Mouse (Mus musculus) hindbrain, postnatal 0 days (tissue): ENCODE data around the gene Plch1. TPM values are rescaled to one million over a fixed set of nuclear protein-coding genes. Genes with fewer than 3 reads are reported as not detected.

Experiments
- ATAC-seq: fragments of 200-750 bp; cut with Nextera tagmentation; 2 replicates; pipeline ENCODE4 v1.8.0; 2017; ENCODE audit warnings: mild to moderate bottlenecking, moderate TSS enrichment, moderate library complexity
- DNase-seq: peaks from one replicate; pipeline ENCODE4 v3.0.0-alpha.2; 2015; ENCODE audit warnings: low spot score
- H3K27ac ChIP-seq: fragments of 300-500 bp; sonication (generic); 2 replicates; pipeline ENCODE4 v1.5.1; 2014; ENCODE audit warnings: mild to moderate bottlenecking
- H3K27me3 ChIP-seq: fragments of 300-500 bp; sonication (generic); 2 replicates; pipeline ENCODE4 v1.6.1; 2014; ENCODE audit warnings: low read length, mixed read lengths; ENCODE audit not compliant: insufficient read depth
- H3K36me3 ChIP-seq: fragments of 300-500 bp; sonication (generic); 2 replicates; pipeline ENCODE4 v1.6.1; 2014; ENCODE audit warnings: low read length, mixed read lengths; ENCODE audit not compliant: insufficient read depth
- H3K4me1 ChIP-seq: fragments of 300-500 bp; sonication (generic); 2 replicates; pipeline ENCODE4 v1.6.1; 2014; ENCODE audit warnings: antibody characterized with exemption, low read length, mixed read lengths; ENCODE audit not compliant: insufficient read depth
- H3K4me2 ChIP-seq: fragments of 300-500 bp; sonication (generic); 2 replicates; pipeline ENCODE4 v1.6.1; 2014; ENCODE audit warnings: low read depth, mild to moderate bottlenecking, low read length, moderate library complexity, mixed read lengths
- H3K4me3 ChIP-seq: fragments of 300-500 bp; sonication (generic); 2 replicates; pipeline ENCODE4 v1.5.1; 2014; ENCODE audit warnings: low read length
- H3K9ac ChIP-seq: fragments of 300-500 bp; sonication (generic); replicated peaks from 2 replicates; pipeline ENCODE4 v1.6.1; 2014; ENCODE audit warnings: mild to moderate bottlenecking, low read length, moderate library complexity, mixed read lengths
- H3K9me3 ChIP-seq: fragments of 300-500 bp; sonication (generic); 2 replicates; pipeline ENCODE4 v1.6.1; 2016; ENCODE audit warnings: low read length, mixed read lengths
- CTCF ChIP-seq: IDR thresholded peaks from 2 replicates; pipeline ENCODE4 v1.5.1; 2016; ENCODE audit warnings: antibody characterized with exemption, control low read depth, low read depth
- WGBS: fragments of 180-500 bp; shearing (Covaris S2); extraction: QIAGEN DNeasy Blood & Tissue Kit; methylation state at CpG from one replicate; pipeline ENCODE4 v1.1.7; 2014; 5-methylcytosine and 5-hydroxymethylcytosine counted together
- polyA plus RNA-seq: library from polyadenylated mRNA; unstranded; fragments of >200 nt; fragmentation: Nextera tagmentation; extraction: Ambion mirVana; gene quantifications from 2 replicates; pipeline ENCODE4 v1.2.1, GENCODE M21; 2015
- total RNA-seq: library from RNA; depleted of rRNA; stranded (reverse); fragments of >200 nt; gene quantifications from 2 replicates; pipeline ENCODE4 v1.2.3, GENCODE M21; 2014; rRNA removed

Plch1 gene
- total RNA-seq (10.7 and 11.7 TPM in 2 replicates), polyA plus RNA-seq (3.7 and 4.1 TPM in 2 replicates)

DNA sequence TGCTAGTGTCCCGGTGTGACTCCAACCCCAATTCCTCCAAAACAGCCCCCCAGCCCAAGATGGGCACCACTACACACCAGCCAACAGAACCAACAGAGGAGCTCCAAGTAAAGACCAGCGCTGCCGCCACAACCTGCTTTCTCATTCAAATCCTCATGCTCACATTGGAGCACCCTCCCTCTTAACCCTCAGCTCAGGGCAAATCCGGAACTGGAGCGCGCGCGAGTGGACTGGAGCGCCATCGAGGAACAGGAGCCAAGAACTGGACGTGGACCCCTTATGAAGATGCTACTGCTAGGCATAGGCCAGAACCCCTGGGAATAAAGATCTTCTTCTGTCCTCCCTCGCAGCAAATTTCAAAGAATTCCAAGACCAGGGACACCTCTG lies at the start of gene Plch1:
Gene Plch1, minus strand, starts transcription at position 164 of the 387 bp plus-strand sequence.
- H3K27me3 ChIP-seq = no peaks in the 10 kb centered on the region
- 0 out of 2 replicates have a peak, but pooled peaks cover 6% of the 10 kb centered on the region for H3K4me1 ChIP-seq
- no peaks in the 10 kb centered on the region for H3K9me3 ChIP-seq
- peak; percentile 86 for DNase-seq
- peak within 1 kb of the TSS; percentile 85 for H3K4me3 ChIP-seq
- ATAC-seq = peak; percentile 86
- under 1% methylated on average over 12 of the region's 12 CpGs for WGBS
- no peaks in the 10 kb centered on the region for H3K36me3 ChIP-seq
- no peak for TF ChIP-seq CTCF
- peak within 1 kb of the TSS; percentile 67 for H3K9ac ChIP-seq
- H3K4me2 ChIP-seq = peak within 1 kb of the TSS; percentile 98
- peak within 1 kb of the TSS; percentile 77 for H3K27ac ChIP-seq

DNA sequence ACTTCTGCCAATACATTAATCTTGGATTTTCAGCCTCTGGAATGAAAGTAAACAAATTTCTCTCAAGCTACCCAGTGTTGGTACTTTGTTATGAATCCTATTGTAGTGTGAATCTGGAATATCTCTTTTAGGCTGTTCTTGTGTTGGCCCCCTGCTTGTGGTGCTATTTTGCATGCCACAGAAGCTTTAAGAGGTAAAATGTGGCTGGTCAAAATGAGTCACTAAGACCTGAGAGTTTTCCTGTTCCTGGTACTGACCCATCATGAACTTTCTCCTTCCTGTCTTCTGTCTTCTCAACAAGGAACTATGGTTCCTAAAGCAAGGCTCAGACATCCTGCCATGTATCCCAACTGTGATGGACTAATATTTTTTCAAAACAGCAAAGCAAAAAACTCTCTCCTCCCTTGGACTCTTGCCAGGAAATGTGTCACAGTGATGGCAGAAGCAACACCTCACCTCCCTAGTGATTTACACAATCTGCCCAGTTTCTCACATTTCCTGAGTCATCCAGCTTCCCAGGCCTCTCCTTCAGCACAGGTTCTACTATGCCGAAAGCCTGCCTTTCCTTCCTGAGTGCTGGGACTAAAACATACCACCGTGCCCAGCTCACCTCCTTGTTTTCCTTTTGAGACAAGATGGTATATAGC lies 42.1 kb upstream of the Plch1 start:
- no peak overlapping the region for H3K9ac ChIP-seq
- no peak overlapping the region for H3K4me2 ChIP-seq
- H3K9me3 ChIP-seq = no peaks in the 10 kb centered on the region
- 83% methylated on average over 2 of the region's 2 CpGs for WGBS
- no peaks in the 10 kb centered on the region for H3K4me1 ChIP-seq
- DNase-seq = peak; percentile 28
- H3K27ac ChIP-seq = no peak overlapping the region
- no peak overlapping the region for H3K4me3 ChIP-seq
- H3K36me3 ChIP-seq = no peaks in the 10 kb centered on the region
- TF ChIP-seq CTCF = no peak
- ATAC-seq = no peak
- no peaks in the 10 kb centered on the region for H3K27me3 ChIP-seq

DNA sequence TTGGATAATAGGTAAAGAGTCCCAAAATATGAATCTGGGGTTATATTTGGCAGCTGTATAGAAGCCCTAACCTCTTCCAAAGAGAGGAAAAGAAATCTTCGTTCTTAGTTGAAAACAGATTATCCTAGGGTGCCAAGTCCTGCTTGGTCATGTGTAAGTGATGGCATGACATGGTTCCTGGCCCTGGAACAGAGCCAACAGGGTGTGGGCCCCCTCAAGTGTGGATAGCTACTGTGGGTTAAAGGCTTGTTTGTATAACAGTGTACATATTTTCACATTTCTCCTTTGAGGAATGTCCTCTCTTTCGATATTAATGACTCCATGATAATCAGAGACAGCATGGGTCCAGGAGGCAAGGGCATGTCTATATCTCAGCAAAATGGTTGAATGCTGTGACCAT lies 39.7 kb upstream of the Plch1 start:
- Histone ChIP-seq H3K27me3 (no peaks in the 10 kb centered on the region), H3K36me3 (no peaks in the 10 kb centered on the region), H3K4me2 (no peak overlapping the region), H3K4me3 (no peak overlapping the region), H3K9me3 (no peaks in the 10 kb centered on the region), H3K4me1 (no peaks in the 10 kb centered on the region), H3K27ac (no peak overlapping the region), H3K9ac (no peak overlapping the region)
- no peak for TF ChIP-seq CTCF
- ATAC-seq (no peak), DNase-seq (no peak)
- 60% methylated on average over 2 of the region's 2 CpGs for WGBS

DNA sequence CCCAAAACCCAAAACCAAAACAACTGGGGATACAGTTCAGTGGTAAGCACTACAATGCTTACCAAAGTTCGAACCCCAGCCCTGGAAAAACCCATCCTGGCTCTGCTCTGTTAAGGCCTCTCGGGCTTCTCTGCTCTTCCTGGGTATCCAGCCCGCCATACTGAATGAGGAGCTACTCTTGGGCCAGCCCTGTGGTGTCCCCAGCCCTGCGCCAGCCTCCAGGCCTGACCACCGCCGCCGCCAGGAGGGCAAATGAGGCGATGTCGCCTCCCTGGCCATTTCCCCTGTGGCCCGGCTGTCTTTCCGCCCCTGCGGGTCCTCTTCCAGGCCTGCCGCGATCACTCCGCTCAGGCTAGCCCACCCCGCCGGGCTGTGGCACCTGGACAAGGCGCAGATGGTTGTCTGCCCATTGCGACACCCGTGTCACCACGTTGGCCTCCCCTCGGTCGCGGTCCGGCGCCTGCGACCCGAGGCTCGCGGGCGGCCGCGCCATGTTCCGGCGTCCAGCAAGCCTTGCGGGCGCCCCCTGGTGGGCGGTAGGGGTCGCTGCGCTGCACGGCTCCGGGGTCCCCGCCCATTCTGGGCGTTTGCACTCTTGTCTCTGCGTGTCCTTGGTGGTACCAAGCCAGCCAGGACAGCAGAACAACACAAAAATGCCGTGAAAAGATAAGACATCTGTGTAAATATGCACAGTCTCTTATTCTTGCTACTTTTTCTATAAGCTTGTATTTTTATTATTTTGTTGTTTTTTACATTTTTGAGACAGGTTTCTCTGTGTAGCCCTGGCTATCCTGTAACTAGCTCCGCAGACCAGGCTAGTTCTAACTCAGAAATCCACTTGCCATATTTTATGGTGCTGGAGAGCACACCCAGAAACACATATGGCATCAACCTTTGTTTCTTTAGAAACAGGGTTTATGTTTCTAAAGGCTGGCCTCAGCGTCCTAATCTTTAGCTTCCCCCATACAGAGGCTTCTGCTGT lies 29.9 kb upstream of the Plch1 start, which contains the start of gene E130311K13Rik:
Gene E130311K13Rik, minus strand, starts transcription at position 595 of the 982 bp plus-strand sequence.
- 0 out of 2 replicates have a peak, but pooled peaks cover 3% of the 10 kb centered on the region for H3K36me3 ChIP-seq
- H3K27ac ChIP-seq = peak within 1 kb of the TSS; percentile 88
- peak within 1 kb of the TSS; percentile 92 for H3K9ac ChIP-seq
- peak; percentile 94 for DNase-seq
- ATAC-seq = peak; percentile 99
- peak; percentile 61 for TF ChIP-seq CTCF
- no peaks in the 10 kb centered on the region for H3K9me3 ChIP-seq
- H3K4me1 ChIP-seq = no peaks in the 10 kb centered on the region
- peak within 1 kb of the TSS; percentile 61 for H3K4me3 ChIP-seq
- 5% methylated on average over 48 of the region's 48 CpGs for WGBS
- peak within 1 kb of the TSS; percentile 58 for H3K4me2 ChIP-seq
- no peaks in the 10 kb centered on the region for H3K27me3 ChIP-seq

DNA sequence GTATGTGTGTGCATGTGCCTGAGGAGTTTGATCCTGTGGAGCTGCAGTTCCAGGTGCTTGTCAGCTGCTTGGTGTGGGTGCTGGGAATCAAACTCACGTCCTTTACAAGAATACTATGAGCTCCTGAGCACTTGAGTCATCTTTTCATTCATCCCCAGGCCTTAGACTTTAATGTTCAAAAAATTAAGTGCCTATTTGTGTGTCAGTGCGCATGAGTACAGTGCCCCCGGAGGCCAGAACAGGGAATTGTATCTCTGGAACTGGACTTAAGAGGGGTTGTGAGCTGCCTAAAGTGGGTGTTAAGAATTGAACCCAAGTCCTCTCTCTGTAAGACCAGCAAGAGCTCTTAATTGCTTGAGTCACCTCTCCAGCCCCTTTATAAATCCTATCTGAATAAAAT lies 20.4 kb upstream of the Plch1 start:
- ATAC-seq = no peak
- no peaks in the 10 kb centered on the region for H3K9me3 ChIP-seq
- peak; percentile 55 for TF ChIP-seq CTCF
- H3K4me3 ChIP-seq = no peak overlapping the region
- no peaks in the 10 kb centered on the region for H3K4me1 ChIP-seq
- DNase-seq = no peak
- H3K4me2 ChIP-seq = no peak overlapping the region
- H3K9ac ChIP-seq = no peak overlapping the region
- H3K36me3 ChIP-seq = 0 out of 2 replicates have a peak, but pooled peaks cover 2% of the 10 kb centered on the region
- no peak overlapping the region for H3K27ac ChIP-seq
- 57% methylated on average over 3 of the region's 3 CpGs for WGBS
- H3K27me3 ChIP-seq = no peaks in the 10 kb centered on the region

- 87% methylated on average over 4 of the region's 4 CpGs for WGBS
- H3K27ac ChIP-seq = no peak overlapping the region
- no peaks in the 10 kb centered on the region for H3K9me3 ChIP-seq
- H3K36me3 ChIP-seq = no peaks in the 10 kb centered on the region
- H3K4me3 ChIP-seq = no peak overlapping the region
- H3K9ac ChIP-seq = no peak overlapping the region
- no peaks in the 10 kb centered on the region for H3K4me1 ChIP-seq
- DNase-seq (no peak), ATAC-seq (no peak)
- no peaks in the 10 kb centered on the region for H3K27me3 ChIP-seq
- H3K4me2 ChIP-seq = no peak overlapping the region
- TF ChIP-seq CTCF = no peak
Observed at GRCm38 (mm10) chr3:63910301-63910700, 11.0 kb upstream of the Plch1 start.
